In genomic region chr2:180589123-180589831, GRCm38 (mm10) we compare ENCODE assay signal across 8 mouse cellular contexts. TPM values are rescaled to one million over a fixed set of nuclear protein-coding genes. Genes with fewer than 3 reads are reported as not detected.
DNase-seq lines count a peak whose midpoint lies in the region; ATAC-seq lines count a peak whose summit lies in the region.

Gene Ogfr, plus strand, starts transcription at chr2:180589245.

- DNase-seq in adipocyte (ENCODE audit: low spot score) = peak; percentile 81
- DNase-seq in embryo, embryonic 10.5 days (ENCODE audit: low spot score) = peak; percentile 92
- DNase-seq in gastrocnemius, postnatal 25 days = peak; percentile 80
- peak; percentile 53 to 80 for DNase-seq in left cerebral cortex, adult 9 months (ENCODE audit: low spot score in 2 of 2)
- peak; percentile 75 to 79 for DNase-seq in right cerebral cortex, adult 2 months (ENCODE audit: low spot score in 2 of 2)
- DNase-seq in urinary bladder, postnatal 10 days (ENCODE audit: low spot score) = peak; percentile 28

- H3K36me3 ChIP-seq in megakaryocyte, embryonic 14.5 days (replicated peaks; ENCODE audit: low read length) = peaks cover 72% of the 10 kb centered on the region

- no peaks in the 10 kb centered on the region for H3K27me3 ChIP-seq in megakaryocyte, embryonic 14.5 days (replicated peaks)

- peak within 1 kb of the TSS; percentile 92 for H3K4me3 ChIP-seq in megakaryocyte, embryonic 14.5 days (replicated peaks)

- H3K4me1 ChIP-seq in megakaryocyte, embryonic 14.5 days = peaks cover 58% of the 10 kb centered on the region

- no peaks in the 10 kb centered on the region for H3K9me3 ChIP-seq in megakaryocyte, embryonic 14.5 days

- peak; percentile 97 for ATAC-seq in inflammation-experienced regulatory T-cells, adult 6 months

RNA-seq across cellular contexts. Expression of gene Ogfr, which starts in this region (rescaled TPM):
- 10 to 100 TPM; 20.0 to 23.6 TPM for total RNA-seq in gastrocnemius, postnatal 25 days (2021)
- 10 to 100 TPM; 11.2 to 19.9 (median 12.3) TPM for polyA plus RNA-seq in inflammation-experienced regulatory T-cells, adult 6 months (2017; shearing (Covaris generic))
- polyA plus RNA-seq in megakaryocyte, embryonic 14.5 days (2012; ENCODE audit: insufficient read depth, low replicate concordance) = 94.3 and 124 TPM in 2 replicates

Comparison
In these comparisons a context has a peak if more than half of its experiments do, and no peak if none do; other contexts are left out.
1. Peak in every context shown above with its lines: DNase-seq, ATAC-seq and H3K4me3 ChIP-seq.
2. DNase-seq: peak in every context shown above with its lines; median percentile 92 in embryo, embryonic 10.5 days; 81 in adipocyte; 80 in gastrocnemius, postnatal 25 days; 77 in right cerebral cortex, adult 2 months; 66 in left cerebral cortex, adult 9 months; 28 in urinary bladder, postnatal 10 days.